Mouse (Mus musculus) embryonic facial prominence, embryonic 10.5 days (tissue): ENCODE measurements around the gene Fam171a1. TPM values are rescaled to one million over a fixed set of nuclear protein-coding genes. Genes with fewer than 3 reads are reported as not detected.

Experiments used
- DNase-seq: peaks from one replicate; pipeline ENCODE4 v3.0.0-alpha.2; 2017; ENCODE audit warnings: low spot score
- H3K27ac ChIP-seq: fragments of 300-500 bp; sonication (generic); replicated peaks from 2 replicates; pipeline ENCODE4 v1.5.1; 2016; ENCODE audit warnings: mild to moderate bottlenecking
- H3K27me3 ChIP-seq: fragments of 300-500 bp; sonication (generic); replicated peaks from 2 replicates; pipeline ENCODE4 v1.6.1; 2016; ENCODE audit warnings: low read depth, mild to moderate bottlenecking; ENCODE audit not compliant: poor library complexity, severe bottlenecking
- H3K36me3 ChIP-seq: fragments of 300-500 bp; sonication (generic); replicated peaks from 2 replicates; pipeline ENCODE4 v1.6.1; 2016; ENCODE audit warnings: mild to moderate bottlenecking, moderate library complexity
- H3K4me1 ChIP-seq: fragments of 300-500 bp; sonication (generic); 2 replicates; pipeline ENCODE4 v1.6.1; 2016
- H3K4me3 ChIP-seq: fragments of 300-500 bp; sonication (generic); 2 replicates; pipeline ENCODE4 v1.5.1; 2016; ENCODE audit warnings: mild to moderate bottlenecking, moderate library complexity
- H3K9me3 ChIP-seq: fragments of 300-500 bp; sonication (generic); 2 replicates; pipeline ENCODE4 v1.6.1; 2016; ENCODE audit warnings: mild to moderate bottlenecking
- WGBS: fragments of 180-500 bp; shearing (Covaris S2); methylation state at CpG from one replicate; pipeline ENCODE4 v1.1.7; 2016; 5-methylcytosine and 5-hydroxymethylcytosine counted together
- microRNA-seq: library from miRNA; unstranded; fragments of <30 nt; microRNA quantifications from one replicate; pipeline ENCODE4, GENCODE M21; 2017
- polyA plus RNA-seq: library from polyadenylated mRNA; unstranded; fragments of >200 nt; fragmentation: Nextera tagmentation; extraction: Ambion mirVana; gene quantifications from 2 replicates; pipeline ENCODE4 v1.2.1, GENCODE M21; 2016

The Fam171a1 gene
- polyA plus RNA-seq, 1 experiment from 2014 or later = 38.9 TPM

DNA sequence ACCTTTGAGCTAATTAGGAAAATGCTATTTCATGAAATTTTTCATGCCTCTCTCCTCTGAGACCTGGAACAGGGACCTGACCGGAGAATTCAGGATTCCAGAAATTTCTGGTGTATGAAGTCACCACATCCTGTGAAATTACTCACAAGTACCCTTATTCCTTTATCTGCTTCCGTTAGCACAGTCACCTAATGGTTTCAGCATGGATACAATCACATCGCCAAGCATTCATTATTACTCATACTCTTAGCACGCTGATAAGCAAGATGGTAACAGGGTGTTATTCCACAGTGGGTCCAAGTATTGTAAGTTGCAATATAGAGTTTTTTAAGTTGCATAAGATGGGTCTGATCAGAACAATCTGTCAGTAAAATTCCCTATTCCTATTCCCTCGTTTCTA is 125.2 kb downstream of the Fam171a1 start:
- Histone ChIP-seq H3K4me3 (no peak overlapping the region), H3K9me3 (no peaks in the 10 kb centered on the region), H3K27ac (no peak overlapping the region), H3K27me3 (no peaks in the 10 kb centered on the region), H3K4me1 (no peaks in the 10 kb centered on the region), H3K36me3 (no peaks in the 10 kb centered on the region)
- 77% methylated on average over 5 of the region's 5 CpGs for WGBS
- DNase-seq = no peak

DNA sequence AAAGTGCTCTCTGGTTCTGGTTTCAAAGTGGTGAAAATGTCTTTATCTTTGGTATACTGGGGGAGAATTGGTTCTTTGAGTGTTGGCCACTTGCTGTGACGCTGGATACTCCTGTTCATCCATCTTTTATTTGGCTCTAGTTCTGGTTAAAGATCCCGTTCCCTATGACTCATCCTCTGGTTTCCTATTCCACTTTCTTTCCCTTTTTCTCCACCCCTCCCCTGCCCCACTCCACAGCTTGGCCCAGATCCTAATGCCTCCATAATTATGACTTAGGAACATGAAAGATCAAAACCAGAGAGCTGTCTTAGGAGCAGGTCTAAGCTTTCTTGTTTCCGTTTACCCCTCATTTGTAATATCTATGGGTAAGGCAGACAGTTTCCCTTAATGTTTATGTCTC is 130.2 kb downstream of the Fam171a1 start:
- H3K9me3 ChIP-seq = no peaks in the 10 kb centered on the region
- H3K27ac ChIP-seq = no peak overlapping the region
- H3K4me1 ChIP-seq = no peaks in the 10 kb centered on the region
- H3K4me3 ChIP-seq = no peak overlapping the region
- H3K27me3 ChIP-seq = no peaks in the 10 kb centered on the region
- DNase-seq = no peak
- WGBS = 80% methylated on average over 3 of the region's 3 CpGs
- no peaks in the 10 kb centered on the region for H3K36me3 ChIP-seq

DNA sequence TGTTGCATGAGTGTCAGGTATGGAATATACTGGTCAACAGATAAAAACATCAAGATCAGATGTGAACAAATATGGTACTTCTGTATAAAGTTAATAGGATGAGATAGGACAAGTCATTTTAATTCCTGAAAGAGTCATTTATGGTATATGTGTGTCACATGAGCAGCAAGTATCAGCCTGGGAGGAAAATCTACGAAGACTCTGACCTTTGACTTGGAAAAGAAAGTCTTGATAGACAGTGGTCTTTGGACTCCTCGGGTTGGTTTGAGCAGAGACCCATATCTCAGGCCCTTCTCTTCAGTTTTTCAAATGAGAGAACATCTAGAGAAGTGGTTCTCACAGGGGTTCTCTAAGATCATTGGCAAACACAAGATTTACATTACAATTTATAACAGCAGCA is 137.3 kb downstream of the Fam171a1 start:
- no peaks in the 10 kb centered on the region for H3K9me3 ChIP-seq
- H3K27ac ChIP-seq = no peak overlapping the region
- H3K4me3 ChIP-seq = no peak overlapping the region
- no peaks in the 10 kb centered on the region for H3K27me3 ChIP-seq
- no peaks in the 10 kb centered on the region for H3K36me3 ChIP-seq
- 84% methylated on average over 2 of the region's 2 CpGs for WGBS
- H3K4me1 ChIP-seq = no peaks in the 10 kb centered on the region
- DNase-seq = no peak

DNA sequence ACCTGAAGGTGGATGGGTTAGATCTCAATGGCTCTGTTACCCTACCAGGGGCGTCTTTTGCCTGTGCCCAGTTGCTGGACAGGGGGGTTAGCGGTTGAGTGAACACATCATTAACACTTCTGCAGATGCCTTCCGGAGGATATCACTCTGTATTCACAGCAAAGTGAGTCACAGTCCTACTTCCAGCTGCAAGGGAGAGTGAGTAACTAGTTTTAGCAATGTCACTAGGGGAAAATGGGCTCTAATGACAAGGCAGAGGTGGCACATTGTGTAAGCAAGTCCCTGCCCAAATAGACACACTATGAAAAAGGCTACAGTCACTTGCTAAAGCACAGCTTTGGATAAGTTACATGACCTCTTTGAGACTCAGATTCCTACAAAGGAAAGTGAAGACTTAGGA is 152.4 kb downstream of the Fam171a1 start:
- Histone ChIP-seq H3K4me3 (no peak overlapping the region), H3K4me1 (no peaks in the 10 kb centered on the region), H3K9me3 (no peaks in the 10 kb centered on the region), H3K27ac (no peak overlapping the region), H3K36me3 (no peaks in the 10 kb centered on the region), H3K27me3 (no peaks in the 10 kb centered on the region)
- WGBS = 93% methylated on average over 3 of the region's 3 CpGs
- DNase-seq = no peak

DNA sequence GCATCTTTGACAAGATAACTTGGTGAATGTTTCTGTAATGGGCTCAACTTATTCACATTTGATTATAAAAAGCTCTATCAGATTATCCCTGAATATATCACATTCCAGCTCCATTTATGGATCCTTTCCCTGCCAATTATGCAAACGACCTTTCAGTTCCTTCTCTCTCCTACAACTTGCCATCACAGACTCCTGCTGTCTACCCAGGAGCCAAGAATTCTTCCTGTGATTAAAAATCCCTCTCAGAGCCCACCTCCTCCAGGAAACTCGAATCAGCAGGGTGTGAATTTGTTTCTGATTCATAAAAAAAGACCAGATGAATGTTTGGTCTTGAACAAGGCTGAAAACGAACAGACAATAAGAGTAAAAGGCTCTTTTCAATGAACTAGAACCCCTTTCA is 153.9 kb downstream of the Fam171a1 start:
- H3K36me3 ChIP-seq = no peaks in the 10 kb centered on the region
- H3K4me3 ChIP-seq = no peak overlapping the region
- no peaks in the 10 kb centered on the region for H3K27me3 ChIP-seq
- 47% methylated on average over 3 of the region's 3 CpGs for WGBS
- DNase-seq = no peak
- no peaks in the 10 kb centered on the region for H3K4me1 ChIP-seq
- H3K9me3 ChIP-seq = no peaks in the 10 kb centered on the region
- no peak overlapping the region for H3K27ac ChIP-seq

DNA sequence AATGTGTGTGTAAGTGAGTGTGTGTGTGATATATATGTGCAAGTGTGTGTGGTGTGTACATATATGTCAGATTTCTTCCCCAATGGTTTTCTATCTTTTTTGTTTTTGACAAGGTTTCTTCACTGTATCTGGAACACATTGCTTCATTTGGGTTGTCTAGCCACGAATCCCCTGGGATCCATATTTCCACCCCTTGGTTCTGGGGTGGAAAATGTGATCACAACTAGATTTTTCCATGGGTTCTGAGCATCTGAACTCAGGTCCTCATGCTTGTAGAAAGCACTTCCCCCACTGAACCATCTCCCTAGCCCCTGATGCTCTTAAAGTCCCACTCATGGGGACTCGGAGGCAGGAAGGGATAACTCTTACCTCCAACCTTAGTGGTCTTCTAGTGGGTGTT is 159.3 kb downstream of the Fam171a1 start:
- no peaks in the 10 kb centered on the region for H3K9me3 ChIP-seq
- H3K4me1 ChIP-seq = no peaks in the 10 kb centered on the region
- no peaks in the 10 kb centered on the region for H3K27me3 ChIP-seq
- H3K4me3 ChIP-seq = no peak overlapping the region
- no peaks in the 10 kb centered on the region for H3K36me3 ChIP-seq
- DNase-seq = no peak
- WGBS = 79% methylated on average over 2 of the region's 2 CpGs
- H3K27ac ChIP-seq = no peak overlapping the region

DNA sequence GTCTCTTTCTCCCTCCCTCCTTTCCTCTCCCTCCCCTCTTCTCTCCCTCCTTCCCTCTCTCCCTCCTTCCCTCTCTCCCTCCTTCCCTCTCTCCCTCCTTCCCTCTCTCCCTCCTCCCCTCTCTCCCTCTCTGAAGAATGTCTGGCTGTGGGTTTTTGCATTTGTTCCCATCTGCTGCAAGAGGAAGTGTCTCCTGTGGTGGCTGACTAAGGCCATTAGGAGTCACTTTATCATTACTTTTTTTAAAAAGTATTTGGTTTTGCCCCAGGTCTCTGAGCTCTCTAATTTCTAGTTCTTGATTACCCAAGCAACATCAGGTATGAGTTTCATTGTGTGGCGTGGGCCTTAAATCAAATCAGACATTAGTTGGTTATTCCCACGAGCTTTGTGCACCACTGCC is 162.1 kb downstream of the Fam171a1 start:
- DNase-seq = no peak
- H3K4me1 ChIP-seq = no peaks in the 10 kb centered on the region
- H3K9me3 ChIP-seq = no peaks in the 10 kb centered on the region
- 72% methylated on average over 2 of the region's 2 CpGs for WGBS
- no peak overlapping the region for H3K27ac ChIP-seq
- H3K4me3 ChIP-seq = no peak overlapping the region
- no peaks in the 10 kb centered on the region for H3K36me3 ChIP-seq
- no peaks in the 10 kb centered on the region for H3K27me3 ChIP-seq

Small RNAs within 50 kb of the gene (microRNA-seq; reads per million reads assigned to microRNA genes)
- not detected for gene Gm27306

Other genes starting within 250 kb of the Fam171a1 start
- 50.3 and 50.8 TPM in 2 replicates for gene Nmt2, start 170.0 kb downstream of the Fam171a1 start, polyA plus RNA-seq
- 19.0 and 20.5 TPM in 2 replicates for gene Rpp38, start 218.4 kb downstream of the Fam171a1 start, polyA plus RNA-seq
- 0.31 and 0.41 TPM in 2 replicates for gene Acbd7, start 221.9 kb downstream of the Fam171a1 start, polyA plus RNA-seq